Mouse (Mus musculus): ENCODE data around the gene Abcc4.

Abcc4 gene

DNA sequence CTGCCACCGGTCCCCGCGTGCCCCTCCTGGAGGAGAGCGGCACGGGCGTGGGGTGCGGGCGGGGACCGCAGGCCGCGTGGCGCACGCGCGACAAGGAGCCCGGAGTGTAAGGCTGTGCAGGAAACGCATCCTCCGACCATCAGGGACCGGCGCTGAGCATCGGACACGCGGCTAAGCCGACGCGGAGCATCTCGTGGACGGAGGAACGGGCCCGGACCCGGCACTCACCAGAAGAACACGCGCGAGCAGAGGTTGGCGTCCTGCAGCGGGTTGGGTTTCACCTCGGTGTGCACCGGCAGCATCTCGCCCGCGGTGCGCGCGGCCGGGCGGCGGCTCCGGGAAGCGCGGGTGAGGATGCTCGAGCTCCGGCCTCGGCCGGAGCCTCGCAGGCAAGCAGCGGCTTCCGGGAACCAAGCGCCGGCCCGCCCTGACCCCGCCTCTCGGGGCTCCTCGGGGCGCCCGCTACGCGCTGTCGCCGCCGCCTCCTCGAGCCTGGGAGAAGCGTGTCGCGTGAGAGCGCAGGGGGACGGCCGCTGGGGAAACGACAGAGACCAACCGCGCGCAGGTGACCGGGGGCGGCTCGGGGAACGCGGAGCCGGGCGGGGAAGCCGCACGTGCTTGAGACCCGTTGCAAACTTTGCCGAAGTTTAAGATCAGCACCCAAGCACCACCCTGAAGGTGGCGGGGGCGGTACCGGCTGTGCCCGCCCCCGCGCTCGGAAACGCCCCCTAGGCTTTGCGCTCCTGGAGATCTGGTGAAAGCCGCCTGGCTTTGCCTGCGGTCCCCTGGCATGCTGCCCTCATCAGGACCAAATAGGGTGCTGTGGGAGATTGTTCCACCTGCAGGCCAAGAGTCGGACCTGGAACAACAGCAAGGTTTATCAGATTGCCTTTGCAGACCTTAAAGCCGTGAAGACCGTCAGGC lies at the start of gene Abcc4:
TSS of gene Abcc4 (minus strand) at position 412 of the 924 bp plus-strand sequence.
- peak; percentile 32 to 44 for DNase-seq (ENCODE audit: low spot score in 2 of 2)

GRCm38 (mm10) chr14:118751193-118751753 lies 45.3 kb upstream of the Abcc4 start:
- no peak for DNase-seq (ENCODE audit: low spot score in 2 of 2)

GRCm38 (mm10) chr14:118750505-118751192 lies 44.6 kb upstream of the Abcc4 start:
- no peak for DNase-seq (ENCODE audit: low spot score in 2 of 2)

GRCm38 (mm10) chr14:118749715-118750114 lies 43.7 kb upstream of the Abcc4 start:
- DNase-seq (ENCODE audit: low spot score in 2 of 2), result no peak

DNA sequence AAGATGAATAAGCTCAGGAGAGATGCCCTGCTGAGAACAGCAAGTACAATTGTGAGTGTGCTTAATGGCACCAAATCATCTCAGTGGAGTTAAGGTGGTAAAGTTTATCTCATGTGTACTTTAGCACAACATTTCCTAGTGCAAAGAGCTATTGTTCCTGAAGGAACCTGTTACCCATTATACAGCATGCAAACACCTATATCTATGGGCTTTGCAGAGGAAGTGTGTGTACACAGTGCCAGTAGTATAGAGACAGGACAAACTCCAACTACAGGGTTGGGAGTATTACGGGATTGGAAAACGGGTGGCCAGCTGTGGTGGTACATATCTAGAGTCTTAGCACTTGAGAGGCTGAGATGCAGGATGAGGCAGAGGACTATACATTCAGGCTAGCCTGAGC lies 43.0 kb upstream of the Abcc4 start:
- DNase-seq (ENCODE audit: low spot score in 2 of 2), result no peak

GRCm38 (mm10) chr14:118742862-118743261 lies 36.8 kb upstream of the Abcc4 start:
- no peak for DNase-seq (ENCODE audit: low spot score in 2 of 2)

DNA sequence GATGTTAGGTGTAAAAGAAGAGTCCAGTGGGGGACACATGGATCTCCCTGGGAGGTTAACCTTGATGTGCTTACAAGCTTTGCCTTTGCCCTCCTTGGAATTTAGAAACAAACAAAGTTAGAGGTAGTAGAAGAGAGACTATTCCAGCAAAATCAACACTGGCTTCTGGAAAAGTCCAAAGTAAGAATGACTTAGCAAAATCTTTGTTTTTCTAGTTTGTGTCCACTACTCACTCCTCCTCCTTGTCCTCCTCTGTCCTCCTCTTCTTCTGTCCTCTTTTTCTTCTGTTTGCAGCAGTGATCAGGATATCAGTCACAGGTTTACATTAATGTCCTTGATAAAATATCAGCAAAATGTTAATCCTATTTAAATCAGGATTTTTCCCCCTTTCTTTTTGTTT lies 35.8 kb upstream of the Abcc4 start:
- DNase-seq (ENCODE audit: low spot score in 2 of 2), result no peak

DNA sequence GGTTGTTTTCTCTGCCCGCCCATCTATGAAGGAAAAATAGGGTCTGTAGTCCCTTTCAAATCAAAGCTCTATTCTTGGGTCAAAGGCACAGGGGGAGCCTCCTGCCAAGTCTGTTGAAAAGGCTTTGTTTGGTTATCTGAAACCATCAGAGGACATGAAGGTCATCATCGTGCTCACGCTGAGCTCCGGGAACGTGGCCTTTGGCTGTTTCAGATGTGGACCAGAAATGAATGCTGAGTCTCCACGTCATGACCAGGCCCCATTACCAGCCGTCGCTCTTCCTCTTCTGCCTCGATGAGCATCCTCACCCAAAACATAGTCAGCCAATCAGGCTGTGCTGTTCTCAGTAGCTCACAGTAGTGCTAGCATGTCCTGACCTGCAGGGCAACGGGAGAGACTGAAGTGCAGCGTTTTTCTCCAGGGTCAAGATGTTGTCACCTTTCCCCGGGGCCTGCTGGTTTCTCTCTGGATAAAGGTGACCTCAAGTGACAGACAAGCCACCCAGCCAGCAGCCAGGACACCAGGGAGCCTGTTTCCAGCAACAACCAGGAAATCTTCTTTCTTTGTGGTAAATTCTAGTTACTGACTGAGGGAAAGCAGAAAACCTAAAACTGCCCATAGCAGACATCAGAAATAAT lies 31.4 kb upstream of the Abcc4 start:
- no peak for DNase-seq (ENCODE audit: low spot score in 2 of 2)

DNA sequence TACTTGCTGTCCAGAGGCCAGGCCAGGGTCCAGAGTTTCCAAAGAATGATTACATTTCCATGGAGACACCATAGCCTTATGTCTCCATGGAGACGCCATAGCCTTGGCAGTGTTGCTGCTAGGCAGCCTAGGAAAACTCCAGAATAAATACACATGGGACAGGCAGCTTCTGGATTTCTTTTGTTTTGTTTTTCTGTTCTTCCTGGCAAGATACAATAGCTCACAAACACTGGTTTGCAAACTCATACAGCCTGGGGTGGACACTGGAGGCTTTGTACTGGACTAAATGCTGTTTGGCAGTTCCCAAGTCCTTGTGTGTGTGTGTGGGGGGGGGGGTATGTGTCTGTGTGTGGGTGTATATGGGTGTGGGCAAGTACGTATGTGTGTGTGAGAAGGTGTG lies 29.1 kb upstream of the Abcc4 start:
- DNase-seq (ENCODE audit: low spot score in 2 of 2), result no peak

DNA sequence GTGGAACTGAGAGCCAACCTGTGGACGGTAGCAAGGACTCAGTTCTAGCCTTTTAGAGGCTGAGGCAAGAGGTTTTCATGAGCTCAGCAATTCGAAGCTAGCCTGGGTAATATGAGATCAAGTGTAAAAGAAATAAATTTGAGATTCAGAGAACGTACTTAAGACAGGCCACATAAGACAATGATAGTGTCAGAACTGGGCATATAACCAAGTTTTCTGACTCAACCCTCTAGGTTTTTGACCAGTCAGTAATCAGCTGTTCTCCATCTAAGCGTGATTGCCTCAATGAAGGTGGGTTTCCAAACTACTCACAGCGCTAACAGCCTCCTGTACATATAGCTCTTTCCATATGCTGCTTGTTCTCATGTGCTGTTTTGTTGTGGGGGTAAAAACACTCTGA lies 27.1 kb upstream of the Abcc4 start:
- no peak for DNase-seq (ENCODE audit: low spot score in 2 of 2)

- no peak for DNase-seq (ENCODE audit: low spot score in 2 of 2)
Measured at GRCm38 (mm10) chr14:118730631-118731030, 24.6 kb upstream of the Abcc4 start.

- no peak for DNase-seq (ENCODE audit: low spot score in 2 of 2)
Measured at GRCm38 (mm10) chr14:118725467-118725866, 19.4 kb upstream of the Abcc4 start.

DNA sequence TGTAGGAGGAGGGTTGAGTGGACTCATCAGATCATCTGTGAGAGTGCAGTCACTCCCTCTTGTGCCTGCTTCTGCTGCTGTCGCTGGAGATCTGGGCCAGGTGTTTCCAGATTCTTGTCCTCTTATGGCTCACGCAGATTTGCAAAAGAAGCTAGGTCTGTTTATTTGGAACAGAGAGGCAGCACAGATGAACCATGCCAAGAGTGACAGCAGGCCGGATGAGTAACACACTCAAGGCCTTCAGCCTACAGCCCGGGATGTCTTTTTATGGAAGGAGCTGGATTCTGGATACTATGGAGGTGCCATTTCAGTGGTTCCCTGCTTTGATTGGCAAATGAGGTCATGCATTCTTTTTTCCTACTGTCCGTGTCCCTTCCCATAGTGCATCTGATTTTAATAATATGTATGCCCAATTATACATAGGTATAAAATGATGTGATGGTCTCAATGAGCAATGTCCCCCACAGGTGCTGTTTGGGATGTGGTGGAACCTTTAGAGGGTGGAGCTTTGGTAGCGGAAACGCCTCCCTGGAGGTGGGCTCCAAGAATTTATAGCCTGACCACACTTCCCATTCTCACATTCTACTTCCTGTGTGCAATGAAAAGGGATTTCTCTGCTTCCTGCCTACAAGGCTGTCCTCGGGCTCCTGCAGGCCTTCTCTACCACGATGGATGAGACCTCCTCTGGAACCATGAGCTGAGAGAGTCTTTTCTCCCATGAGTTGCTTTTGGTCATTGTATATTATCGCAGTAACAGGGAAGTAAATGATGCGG lies 18.1 kb upstream of the Abcc4 start:
- DNase-seq (ENCODE audit: low spot score in 2 of 2), result no peak

- DNase-seq (ENCODE audit: low spot score in 2 of 2), result no peak
Measured at GRCm38 (mm10) chr14:118719566-118720174, 13.7 kb upstream of the Abcc4 start.

GRCm38 (mm10) chr14:118718576-118718975 lies 12.6 kb upstream of the Abcc4 start:
- no peak for DNase-seq (ENCODE audit: low spot score in 2 of 2)

- no peak for DNase-seq (ENCODE audit: low spot score in 2 of 2)
Measured at GRCm38 (mm10) chr14:118716372-118717312, 10.6 kb upstream of the Abcc4 start.

DNA sequence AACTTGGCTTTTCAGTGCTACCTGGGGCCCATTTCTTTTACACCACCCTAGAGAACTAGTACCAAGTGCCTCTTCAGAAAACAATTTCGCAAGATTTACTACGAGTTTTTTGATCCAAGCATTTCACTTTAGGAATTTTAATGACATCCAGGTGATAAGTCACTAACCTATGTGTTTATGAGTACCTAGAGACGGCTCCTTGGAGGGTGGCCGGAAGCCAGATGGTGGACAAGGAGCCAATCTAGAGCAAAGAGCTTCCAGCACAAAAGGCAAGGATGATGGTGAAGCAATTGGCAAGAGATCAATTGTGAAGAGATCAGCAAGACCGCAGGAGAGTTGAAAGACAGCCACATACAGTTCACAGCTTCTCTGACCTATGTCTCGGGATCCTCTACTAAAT lies 8.7 kb upstream of the Abcc4 start:
- no peak for DNase-seq (ENCODE audit: low spot score in 2 of 2)

DNA sequence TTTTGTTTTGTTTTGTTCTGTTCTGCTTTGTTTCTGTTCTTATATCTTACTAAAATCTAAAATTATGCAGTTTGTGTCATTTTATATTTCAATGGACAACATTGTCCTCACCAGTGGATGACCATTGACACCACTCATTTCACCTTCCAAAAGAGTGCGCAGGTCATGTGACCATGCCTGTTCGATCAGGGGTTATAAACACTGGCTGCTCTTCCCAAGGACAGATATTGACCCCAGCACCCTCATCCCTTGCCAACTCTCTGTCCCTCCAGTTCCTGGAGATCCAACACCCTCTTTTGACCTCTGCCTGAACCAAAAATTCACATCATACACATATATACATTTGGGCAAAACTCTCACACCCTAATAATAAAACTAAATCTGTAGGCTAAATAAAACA lies 8.3 kb upstream of the Abcc4 start:
- no peak for DNase-seq (ENCODE audit: low spot score in 2 of 2)

DNA sequence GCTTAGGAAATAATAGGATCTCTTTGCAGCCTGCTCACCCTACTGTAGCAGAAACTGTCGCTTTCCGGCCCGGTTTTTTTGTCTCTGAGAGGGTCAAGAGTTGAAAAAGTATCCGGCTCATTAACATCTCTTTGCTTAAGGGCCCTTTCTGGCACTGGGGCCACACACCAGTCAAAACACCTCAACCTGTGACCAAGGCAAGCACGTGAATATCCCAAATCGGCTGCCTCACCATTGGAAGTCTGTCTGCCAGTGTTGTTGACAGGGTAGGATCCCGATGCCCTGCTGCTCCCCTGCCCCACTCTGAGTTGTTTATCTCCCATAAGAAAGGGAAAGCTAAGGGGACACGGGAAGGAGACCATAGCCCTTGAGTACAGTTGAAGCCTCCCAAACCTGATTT lies 7.8 kb upstream of the Abcc4 start:
- no peak for DNase-seq (ENCODE audit: low spot score in 2 of 2)

GRCm38 (mm10) chr14:118713408-118713807 lies 7.4 kb upstream of the Abcc4 start:
- DNase-seq (ENCODE audit: low spot score in 2 of 2), result no peak

All from cerebellum, postnatal 4 days (tissue).